Mouse (Mus musculus) heart, embryonic 16.5 days (tissue): ENCODE results near the gene Gcm1. TPM values are rescaled to one million over a fixed set of nuclear protein-coding genes. Genes with fewer than 3 reads are reported as not detected.
"Not testable (repeated sequence)": the region's sequence is repeated elsewhere in the genome, so short reads cannot be mapped to it uniquely, and the experiment has no call there.

Experiments
- ATAC-seq: fragments of 200-750 bp; cut with Nextera tagmentation; replicated peaks from 2 replicates; pipeline ENCODE4 v1.8.0; 2017; ENCODE audit warnings: moderate number of reproducible peaks; ENCODE audit not compliant: insufficient read depth, low FRiP score; ENCODE audit errors: extremely low read depth
- H3K27ac ChIP-seq: fragments of 300-500 bp; sonication (generic); 2 replicates; pipeline ENCODE4 v1.5.1; 2014; ENCODE audit warnings: mild to moderate bottlenecking, low read length, control low read depth, moderate library complexity
- H3K27me3 ChIP-seq: fragments of 300-500 bp; sonication (generic); 2 replicates; pipeline ENCODE4 v1.6.1; 2014; ENCODE audit warnings: low read length, mixed read lengths; ENCODE audit not compliant: control insufficient read depth, insufficient read depth
- H3K36me3 ChIP-seq: fragments of 300-500 bp; sonication (generic); 2 replicates; pipeline ENCODE4 v1.6.1; 2014; ENCODE audit not compliant: control insufficient read depth, insufficient read depth
- H3K4me1 ChIP-seq: fragments of 300-500 bp; sonication (generic); 2 replicates; pipeline ENCODE4 v1.6.1; 2014; ENCODE audit warnings: low read length, mixed read lengths; ENCODE audit not compliant: control insufficient read depth, insufficient read depth
- H3K4me2 ChIP-seq: fragments of 300-500 bp; sonication (generic); 2 replicates; pipeline ENCODE4 v1.6.1; 2014; ENCODE audit warnings: low read depth, mild to moderate bottlenecking, control low read depth, low read length
- H3K4me3 ChIP-seq: fragments of 300-500 bp; sonication (generic); 2 replicates; pipeline ENCODE4 v1.5.1; 2014; ENCODE audit warnings: mild to moderate bottlenecking, control low read depth, low read length
- H3K9ac ChIP-seq: fragments of 300-500 bp; sonication (generic); 2 replicates; pipeline ENCODE4 v1.6.1; 2014; ENCODE audit warnings: low read length, control low read depth
- H3K9me3 ChIP-seq: fragments of 300-500 bp; sonication (generic); replicated peaks from 2 replicates; pipeline ENCODE4 v1.6.1; 2016; ENCODE audit warnings: low read length; ENCODE audit not compliant: control insufficient read depth
- WGBS: fragments of 180-500 bp; shearing (Covaris S2); extraction: QIAGEN DNeasy Blood & Tissue Kit; methylation state at CpG from one replicate; pipeline ENCODE4 v1.1.7; 2014; 5-methylcytosine and 5-hydroxymethylcytosine counted together
- polyA plus RNA-seq: library from polyadenylated mRNA; unstranded; fragments of >200 nt; fragmentation: Nextera tagmentation; extraction: Ambion mirVana; gene quantifications from 2 replicates; pipeline ENCODE4 v1.2.1, GENCODE M21; 2015

Gcm1 gene
- polyA plus RNA-seq, 1 experiment from 2014 or later, result 0.07 TPM

- no peak for ATAC-seq
- Histone ChIP-seq H3K4me2 (no peak overlapping the region), H3K27ac (no peak overlapping the region), H3K27me3 (no peaks in the 10 kb centered on the region), H3K36me3 (no peaks in the 10 kb centered on the region), H3K9me3 (no peaks in the 10 kb centered on the region), H3K4me3 (no peak overlapping the region), H3K9ac (no peak overlapping the region), H3K4me1 (no peaks in the 10 kb centered on the region)
- WGBS, result 81% methylated on average over 9 of the region's 9 CpGs
Observed at GRCm38 (mm10) chr9:78062392-78062791, 10.7 kb downstream of the Gcm1 start.

- Histone ChIP-seq H3K4me3 (no peak overlapping the region), H3K27ac (no peak overlapping the region), H3K9me3 (no peaks in the 10 kb centered on the region), H3K4me2 (no peak overlapping the region; the same call in 1 of the 2 replicates), H3K27me3 (no peaks in the 10 kb centered on the region), H3K4me1 (no peaks in the 10 kb centered on the region), H3K9ac (no peak overlapping the region), H3K36me3 (no peaks in the 10 kb centered on the region)
- ATAC-seq, result no peak
- 46% methylated on average over 10 of the region's 10 CpGs for WGBS
Observed at GRCm38 (mm10) chr9:78064121-78064520, 12.4 kb downstream of the Gcm1 start.

GRCm38 (mm10) chr9:78070496-78070895 lies 18.8 kb downstream of the Gcm1 start:
- no peak for ATAC-seq

GRCm38 (mm10) chr9:78071626-78072025 lies 19.9 kb downstream of the Gcm1 start:
- no peak overlapping the region for H3K27ac ChIP-seq
- H3K27me3 ChIP-seq, result no peaks in the 10 kb centered on the region
- no peaks in the 10 kb centered on the region for H3K9me3 ChIP-seq
- H3K4me1 ChIP-seq, result no peaks in the 10 kb centered on the region
- no peak overlapping the region for H3K9ac ChIP-seq
- no peaks in the 10 kb centered on the region for H3K36me3 ChIP-seq
- H3K4me2 ChIP-seq, result no peak overlapping the region
- ATAC-seq, result no peak
- WGBS, result 74% methylated on average over 4 of the region's 4 CpGs
- H3K4me3 ChIP-seq, result no peak overlapping the region

More at GRCm38 (mm10) chr9:78070496-78070895, 18.8 kb downstream of the Gcm1 start:
- WGBS, result 72% methylated on average over 5 of the region's 5 CpGs
- Histone ChIP-seq H3K27ac (no peak overlapping the region), H3K9me3 (no peaks in the 10 kb centered on the region), H3K27me3 (no peaks in the 10 kb centered on the region), H3K4me1 (no peaks in the 10 kb centered on the region), H3K9ac (no peak overlapping the region), H3K4me3 (no peak overlapping the region), H3K4me2 (no peak overlapping the region), H3K36me3 (no peaks in the 10 kb centered on the region)

DNA sequence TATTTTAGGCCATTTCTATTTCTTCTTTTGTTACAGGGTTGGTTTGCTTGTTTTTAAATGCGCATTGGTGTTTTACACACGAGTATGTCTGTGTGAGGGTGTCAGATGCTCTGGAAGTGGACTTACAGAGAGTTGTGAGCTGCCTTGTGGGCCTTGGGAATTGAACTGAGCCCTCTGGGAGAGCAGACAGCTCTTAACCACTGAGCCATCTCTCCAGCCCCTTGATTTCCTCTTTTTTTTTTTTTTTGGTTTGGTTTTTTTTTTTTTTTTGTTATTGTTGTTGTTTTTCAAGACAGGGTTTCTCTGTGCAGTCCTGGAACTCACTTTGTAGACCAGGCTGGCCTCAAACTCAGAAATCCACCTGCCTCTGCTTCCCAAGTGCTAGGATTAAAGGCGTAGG lies 21.6 kb downstream of the Gcm1 start:
- not testable (repeated sequence) for H3K4me3 ChIP-seq, H3K9me3 ChIP-seq, H3K9ac ChIP-seq, H3K4me2 ChIP-seq, H3K36me3 ChIP-seq, H3K27ac ChIP-seq, H3K4me1 ChIP-seq, H3K27me3 ChIP-seq, ATAC-seq
- 82% methylated on average over 3 of the region's 3 CpGs for WGBS

GRCm38 (mm10) chr9:78073713-78074340 lies 22.1 kb downstream of the Gcm1 start:
- WGBS, result 85% methylated on average over 13 of the region's 13 CpGs
- no peak overlapping the region for H3K4me2 ChIP-seq

DNA sequence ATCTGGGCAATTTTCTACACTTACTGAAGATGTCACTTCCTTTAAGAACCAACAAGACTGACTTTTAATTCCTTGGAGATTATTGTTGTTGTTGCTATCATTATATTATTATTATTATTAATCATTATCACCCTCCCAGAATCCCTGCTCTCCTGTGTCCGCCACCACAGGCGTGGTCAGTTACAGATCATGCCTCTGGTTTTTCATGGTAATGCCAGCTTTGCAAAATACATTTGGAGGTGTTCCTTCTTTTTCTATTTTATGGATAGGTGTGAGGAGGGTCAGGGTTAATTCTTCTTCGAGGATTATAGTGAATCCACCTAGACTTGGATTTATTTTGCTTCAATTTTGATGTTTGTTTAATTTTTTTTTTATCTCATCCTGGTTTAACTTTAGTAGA lies 23.5 kb downstream of the Gcm1 start:
- no peak overlapping the region for H3K4me2 ChIP-seq
- H3K9ac ChIP-seq, result no peak overlapping the region
- no peak for ATAC-seq
- H3K9me3 ChIP-seq, result no peaks in the 10 kb centered on the region
- no peak overlapping the region for H3K4me3 ChIP-seq
- no peaks in the 10 kb centered on the region for H3K36me3 ChIP-seq
- 91% methylated on average over 3 of the region's 3 CpGs for WGBS
- no peaks in the 10 kb centered on the region for H3K4me1 ChIP-seq
- no peak overlapping the region for H3K27ac ChIP-seq
- no peaks in the 10 kb centered on the region for H3K27me3 ChIP-seq

More at GRCm38 (mm10) chr9:78073713-78074340, 22.1 kb downstream of the Gcm1 start:
- no peaks in the 10 kb centered on the region for H3K4me1 ChIP-seq
- no peak overlapping the region for H3K9ac ChIP-seq
- H3K4me3 ChIP-seq, result no peak overlapping the region
- no peak overlapping the region for H3K27ac ChIP-seq
- no peaks in the 10 kb centered on the region for H3K27me3 ChIP-seq
- no peaks in the 10 kb centered on the region for H3K9me3 ChIP-seq
- H3K36me3 ChIP-seq, result no peaks in the 10 kb centered on the region
- no peak for ATAC-seq

DNA sequence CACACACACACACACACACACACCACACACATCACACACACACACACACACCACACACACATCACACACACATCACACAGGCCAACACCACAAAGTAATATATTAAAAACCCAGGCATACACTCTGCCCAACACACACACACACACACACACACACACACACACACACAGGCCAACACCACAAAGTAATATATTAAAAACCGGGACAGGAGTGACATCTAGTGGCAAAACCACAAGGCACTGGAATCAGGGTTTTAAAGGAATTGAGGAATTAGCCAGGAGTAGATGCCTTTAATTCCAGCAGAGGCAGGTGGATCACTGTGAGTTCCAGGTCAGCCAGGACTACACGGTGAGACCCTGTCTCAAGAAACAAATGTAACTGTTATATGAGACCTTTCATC lies 26.5 kb downstream of the Gcm1 start:
- whole genome bisulfite sequencing, result 21% methylated on average over 2 of the region's 2 CpGs
- Histone ChIP-seq H3K4me3 (no peak overlapping the region), H3K9ac (no peak overlapping the region), H3K27ac (no peak overlapping the region), H3K27me3 (no peaks in the 10 kb centered on the region), H3K9me3 (no peaks in the 10 kb centered on the region), H3K4me1 (no peaks in the 10 kb centered on the region), H3K4me2 (no peak overlapping the region), H3K36me3 (peaks cover 13% of the 10 kb centered on the region)
- no peak for ATAC-seq

- Histone ChIP-seq H3K4me2 (no peak overlapping the region), H3K27ac (no peak overlapping the region), H3K36me3 (peaks cover 45% of the 10 kb centered on the region), H3K9ac (no peak overlapping the region), H3K27me3 (no peaks in the 10 kb centered on the region), H3K4me3 (no peak overlapping the region), H3K9me3 (no peaks in the 10 kb centered on the region), H3K4me1 (no peaks in the 10 kb centered on the region)
- ATAC-seq, result no peak
- WGBS, result 73% methylated on average over 7 of the region's 7 CpGs
Observed at GRCm38 (mm10) chr9:78081835-78082234, 30.1 kb downstream of the Gcm1 start.
